Mouse (Mus musculus) layer of hippocampus, postnatal 25 days (tissue): Measurements from ENCODE around the gene Tax1bp3. TPM values are rescaled to one million over a fixed set of nuclear protein-coding genes. Genes with fewer than 3 reads are reported as not detected.
A peak's percentile ranks its signal among the peaks of the same experiment; 100 is the strongest.

Experiments used
- DNase-seq, 2 experiments: peaks; one replicate each; pipeline ENCODE4 v3.0.0; 2022; ENCODE audit warnings: mixed read lengths in 2 of 2, low spot score in 1 of 2; ENCODE audit errors: extremely low spot score in 1 of 2
- total RNA-seq, 2 experiments: library from RNA; stranded (reverse); gene quantifications; 2 replicates each; pipeline ENCODE4 v1.2.3; 2021

The Tax1bp3 gene
- 10 to 100 TPM; 11.6 to 13.3 TPM for total RNA-seq

- DNase-seq = peak; percentile 88 to 94
Measured at GRCm38 (mm10) chr11:73176608-73177508, at the start of gene Tax1bp3, which contains the start of gene Emc6. Tax1bp3 (plus strand) TSS chr11:73177083. Emc6 (minus strand) TSS chr11:73177037.

- no peak for DNase-seq
Measured at GRCm38 (mm10) chr11:73131020-73131419, 45.9 kb upstream of the Tax1bp3 start.

GRCm38 (mm10) chr11:73132999-73133398 is 43.9 kb upstream of the Tax1bp3 start:
- no peak for DNase-seq

- no peak for DNase-seq
Measured at GRCm38 (mm10) chr11:73134222-73134621, 42.7 kb upstream of the Tax1bp3 start.

GRCm38 (mm10) chr11:73136587-73136986 is 40.3 kb upstream of the Tax1bp3 start:
- DNase-seq = no peak

GRCm38 (mm10) chr11:73137116-73137515 is 39.8 kb upstream of the Tax1bp3 start:
- no peak for DNase-seq

- peak; percentile 84 to 90 for DNase-seq
Measured at GRCm38 (mm10) chr11:73137591-73138501, 39.0 kb upstream of the Tax1bp3 start, which contains the start of gene Haspin. Haspin (minus strand) TSS chr11:73138294.

GRCm38 (mm10) chr11:73144261-73144681 is 32.6 kb upstream of the Tax1bp3 start:
- DNase-seq = no peak

- DNase-seq = no peak
Measured at GRCm38 (mm10) chr11:73146026-73146974, 30.6 kb upstream of the Tax1bp3 start.

GRCm38 (mm10) chr11:73146975-73147365 is 29.9 kb upstream of the Tax1bp3 start:
- DNase-seq = no peak

GRCm38 (mm10) chr11:73148209-73148608 is 28.7 kb upstream of the Tax1bp3 start:
- DNase-seq = no peak

GRCm38 (mm10) chr11:73155071-73155470 is 21.8 kb upstream of the Tax1bp3 start:
- no peak for DNase-seq

GRCm38 (mm10) chr11:73159957-73160810 is 16.7 kb upstream of the Tax1bp3 start, which contains the start of gene P2rx5:
P2rx5 (plus strand) TSS chr11:73160421.
- peak in 1 of 2 experiments; percentile 10 for DNase-seq

GRCm38 (mm10) chr11:73160811-73161200 is 16.1 kb upstream of the Tax1bp3 start:
- no peak for DNase-seq

GRCm38 (mm10) chr11:73161616-73162015 is 15.3 kb upstream of the Tax1bp3 start:
- no peak for DNase-seq

- no peak for DNase-seq
Measured at GRCm38 (mm10) chr11:73162284-73162683, 14.6 kb upstream of the Tax1bp3 start.

GRCm38 (mm10) chr11:73168071-73168470 is 8.8 kb upstream of the Tax1bp3 start:
- DNase-seq = no peak

GRCm38 (mm10) chr11:73168576-73168975 is 8.3 kb upstream of the Tax1bp3 start:
- no peak for DNase-seq

GRCm38 (mm10) chr11:73169231-73169630 is 7.7 kb upstream of the Tax1bp3 start:
- peak in 1 of 2 experiments; percentile 74 for DNase-seq
